Mouse (Mus musculus) midbrain, embryonic 13.5 days (tissue): ENCODE results near the gene Scn2b. TPM values are rescaled to one million over a fixed set of nuclear protein-coding genes. Genes with fewer than 3 reads are reported as not detected.
A peak's percentile ranks its signal among the peaks of the same experiment; 100 is the strongest.

Experiments
- ATAC-seq: fragments of 200-750 bp; cut with Nextera tagmentation; 2 replicates; pipeline ENCODE4 v1.8.0; 2017; ENCODE audit warnings: mild to moderate bottlenecking, moderate TSS enrichment, moderate library complexity
- H3K27ac ChIP-seq: fragments of 300-500 bp; sonication (generic); 2 replicates; pipeline ENCODE4 v1.5.1; 2015; ENCODE audit warnings: inconsistent platforms, mild to moderate bottlenecking, moderate library complexity
- H3K27me3 ChIP-seq: fragments of 300-500 bp; sonication (generic); 2 replicates; pipeline ENCODE4 v1.6.1; 2015; ENCODE audit warnings: mild to moderate bottlenecking, inconsistent platforms
- H3K36me3 ChIP-seq: fragments of 300-500 bp; sonication (generic); 2 replicates; pipeline ENCODE4 v1.6.1; 2015; ENCODE audit warnings: mild to moderate bottlenecking, inconsistent platforms
- H3K4me1 ChIP-seq: fragments of 300-500 bp; sonication (generic); replicated peaks from 2 replicates; pipeline ENCODE4 v1.6.1; 2015; ENCODE audit warnings: inconsistent platforms
- H3K4me2 ChIP-seq: fragments of 300-500 bp; sonication (generic); replicated peaks from 2 replicates; pipeline ENCODE4 v1.6.1; 2015; ENCODE audit warnings: moderate library complexity, mild to moderate bottlenecking, inconsistent platforms
- H3K4me3 ChIP-seq: fragments of 300-500 bp; sonication (generic); replicated peaks from 2 replicates; pipeline ENCODE4 v1.5.1; 2015; ENCODE audit warnings: mild to moderate bottlenecking, inconsistent platforms
- H3K9ac ChIP-seq: fragments of 300-500 bp; sonication (generic); replicated peaks from 2 replicates; pipeline ENCODE4 v1.6.1; 2015; ENCODE audit warnings: mild to moderate bottlenecking, inconsistent platforms
- H3K9me3 ChIP-seq: fragments of 300-500 bp; sonication (generic); 2 replicates; pipeline ENCODE4 v1.6.1; 2016; ENCODE audit warnings: mild to moderate bottlenecking, inconsistent platforms
- WGBS: fragments of 180-500 bp; shearing (Covaris S2); methylation state at CpG from one replicate; pipeline ENCODE4 v1.1.7; 2015; 5-methylcytosine and 5-hydroxymethylcytosine counted together
- polyA plus RNA-seq: library from polyadenylated mRNA; unstranded; fragments of >200 nt; fragmentation: Nextera tagmentation; extraction: Ambion mirVana; gene quantifications from 2 replicates; pipeline ENCODE4 v1.2.1, GENCODE M21; 2015

Scn2b gene
- polyA plus RNA-seq, 1 experiment from 2014 or later, result 6.6 TPM

DNA sequence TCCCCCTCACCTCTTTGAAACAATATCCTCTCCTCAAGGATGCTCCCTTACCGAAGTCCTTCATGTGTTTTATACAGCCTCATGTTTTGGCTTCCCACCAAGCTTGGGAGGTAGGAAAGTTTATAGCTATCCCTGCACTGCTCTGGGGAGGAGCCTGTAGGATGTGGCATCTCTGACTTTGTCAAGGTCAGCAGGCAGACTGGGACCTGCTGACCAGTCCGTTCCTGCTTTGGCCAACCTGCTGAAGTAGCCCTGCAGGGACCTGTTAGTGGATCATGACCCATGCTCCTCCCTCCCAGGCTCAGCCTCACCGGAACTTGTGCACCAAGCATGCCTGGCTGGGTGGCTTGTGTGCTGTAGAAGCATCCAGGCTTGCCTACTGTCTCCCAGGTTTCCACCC, 25.1 kb downstream of the Scn2b start:
- Histone ChIP-seq H3K27me3 (peaks cover 95% of the 10 kb centered on the region), H3K4me2 (no peak overlapping the region), H3K9ac (no peak overlapping the region), H3K9me3 (no peaks in the 10 kb centered on the region), H3K4me1 (peaks cover 23% of the 10 kb centered on the region), H3K36me3 (no peaks in the 10 kb centered on the region), H3K27ac (no peak overlapping the region), H3K4me3 (no peak overlapping the region)
- 70% methylated on average over 3 of the region's 3 CpGs for WGBS
- no peak for ATAC-seq

GRCm38 (mm10) chr9:45145533-45146266, 28.1 kb downstream of the Scn2b start:
- Histone ChIP-seq H3K4me2 (peak overlapping the region; percentile 70), H3K27ac (no peak overlapping the region), H3K36me3 (no peaks in the 10 kb centered on the region), H3K9ac (peak overlapping the region; percentile 59), H3K9me3 (no peaks in the 10 kb centered on the region), H3K27me3 (peaks cover 92% of the 10 kb centered on the region), H3K4me3 (peak overlapping the region; percentile 36), H3K4me1 (peaks cover 8% of the 10 kb centered on the region)
- ATAC-seq, result peak; percentile 66; the same call in 1 of the 2 replicates
- WGBS, result 4% methylated on average over 27 of the region's 27 CpGs

- under 1% methylated on average over 5 of the region's 5 CpGs for WGBS
- Histone ChIP-seq H3K9me3 (no peaks in the 10 kb centered on the region), H3K27me3 (peaks cover 87% of the 10 kb centered on the region), H3K27ac (no peak overlapping the region), H3K36me3 (no peaks in the 10 kb centered on the region), H3K4me1 (peaks cover 8% of the 10 kb centered on the region), H3K4me3 (peak overlapping the region; percentile 36), H3K4me2 (peak overlapping the region; percentile 70), H3K9ac (peak overlapping the region; percentile 59)
- peak; percentile 3; the same call in 1 of the 2 replicates for ATAC-seq
These were observed 28.6 kb downstream of the Scn2b start for GRCm38 (mm10) chr9:45146267-45146597.

DNA sequence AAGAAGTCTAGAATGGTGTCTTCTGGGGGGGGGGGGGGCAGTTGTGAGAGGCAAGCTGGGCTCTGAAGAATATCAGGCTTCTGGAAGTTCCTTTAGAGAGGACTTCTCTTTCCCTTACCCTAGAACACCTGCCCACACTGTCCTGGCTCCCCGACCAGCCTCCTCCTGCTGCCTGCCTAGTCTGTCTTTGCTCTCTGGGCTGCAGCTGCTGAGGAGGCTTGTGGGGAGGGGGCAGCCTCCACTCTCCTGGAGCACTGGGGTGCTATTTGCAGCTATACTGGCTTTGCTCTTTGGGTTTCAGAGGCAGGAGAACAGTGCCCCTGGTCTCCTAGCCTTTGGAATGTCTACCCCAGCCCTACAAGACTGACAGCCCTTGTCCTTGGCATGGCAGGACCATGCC, 33.4 kb downstream of the Scn2b start:
- H3K27me3 ChIP-seq, result peaks cover 45% of the 10 kb centered on the region
- no peak overlapping the region for H3K4me2 ChIP-seq
- H3K27ac ChIP-seq, result no peak overlapping the region
- ATAC-seq, result no peak
- H3K36me3 ChIP-seq, result no peaks in the 10 kb centered on the region
- 82% methylated on average over 1 of the region's 1 CpGs for WGBS
- peaks cover 3% of the 10 kb centered on the region for H3K4me1 ChIP-seq
- H3K9ac ChIP-seq, result no peak overlapping the region
- no peaks in the 10 kb centered on the region for H3K9me3 ChIP-seq
- no peak overlapping the region for H3K4me3 ChIP-seq

DNA sequence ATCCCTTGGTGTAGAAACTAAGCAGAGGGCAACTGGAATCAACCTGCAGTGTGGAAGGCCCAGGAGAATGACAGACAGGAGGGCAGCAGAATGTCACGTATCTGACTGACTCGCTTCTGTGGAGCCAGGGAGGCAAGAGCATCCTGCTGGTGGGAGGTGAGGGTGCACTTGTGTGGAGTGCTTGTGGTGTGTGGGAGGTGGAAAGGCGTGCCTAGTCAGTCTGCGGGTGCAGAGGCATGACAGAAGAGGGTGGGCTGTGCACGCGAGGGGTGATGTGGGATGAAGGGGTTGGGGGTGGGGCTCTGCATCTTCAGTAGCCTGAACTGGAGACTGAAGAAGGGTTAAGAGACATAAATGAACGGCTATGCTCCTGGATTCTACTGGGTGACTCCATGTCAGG, 35.8 kb downstream of the Scn2b start:
- Histone ChIP-seq H3K9me3 (no peaks in the 10 kb centered on the region), H3K4me1 (no peaks in the 10 kb centered on the region), H3K36me3 (no peaks in the 10 kb centered on the region), H3K9ac (no peak overlapping the region), H3K27ac (no peak overlapping the region), H3K27me3 (peaks cover 25% of the 10 kb centered on the region), H3K4me2 (no peak overlapping the region), H3K4me3 (no peak overlapping the region)
- 78% methylated on average over 7 of the region's 7 CpGs for WGBS
- no peak for ATAC-seq

DNA sequence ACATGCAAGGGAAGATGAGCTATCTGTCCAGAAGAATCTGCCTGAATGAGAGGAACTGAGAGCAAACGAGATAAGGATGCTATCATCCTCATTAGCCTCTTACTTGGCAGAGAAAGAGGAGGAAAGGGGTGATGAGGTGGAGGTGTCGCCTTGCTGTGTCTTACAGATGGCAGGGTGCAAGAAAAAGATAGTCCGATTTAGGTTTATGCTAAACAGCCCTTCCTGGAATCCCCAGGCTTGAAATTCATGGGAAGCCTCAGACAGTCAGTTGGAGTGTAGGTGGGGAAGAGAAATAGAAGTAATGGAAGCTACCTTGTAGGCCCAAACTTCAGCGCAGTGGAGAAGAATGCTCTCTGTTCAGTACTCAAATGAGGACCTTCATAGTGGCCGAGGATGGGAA, 50.3 kb downstream of the Scn2b start:
- Histone ChIP-seq H3K27me3 (no peaks in the 10 kb centered on the region), H3K36me3 (no peaks in the 10 kb centered on the region), H3K4me3 (no peak overlapping the region), H3K9ac (no peak overlapping the region), H3K4me2 (no peak overlapping the region), H3K4me1 (no peaks in the 10 kb centered on the region), H3K27ac (no peak overlapping the region), H3K9me3 (no peaks in the 10 kb centered on the region)
- WGBS, result 82% methylated on average over 5 of the region's 5 CpGs
- no peak for ATAC-seq

DNA sequence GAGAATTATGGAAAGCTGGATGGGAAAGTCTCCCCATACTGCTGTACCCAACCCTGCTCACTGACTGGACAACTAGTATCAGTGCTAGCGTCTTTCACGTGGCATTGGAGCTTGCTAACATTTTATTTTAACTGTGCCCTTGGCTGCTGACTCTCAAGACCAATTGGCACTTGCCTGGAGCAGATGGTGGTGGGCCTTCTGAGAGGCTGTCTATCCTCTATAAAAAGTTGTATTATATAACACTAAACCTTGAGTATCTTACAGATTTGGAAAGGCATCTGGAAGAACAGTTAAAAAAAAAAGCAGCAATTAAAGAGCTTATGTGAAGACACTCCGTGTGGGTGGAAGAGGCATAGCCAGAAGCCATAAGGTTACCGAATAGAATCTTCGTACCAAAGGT, 52.6 kb downstream of the Scn2b start:
- 88% methylated on average over 5 of the region's 5 CpGs for WGBS
- Histone ChIP-seq H3K36me3 (no peaks in the 10 kb centered on the region), H3K27me3 (no peaks in the 10 kb centered on the region)

DNA sequence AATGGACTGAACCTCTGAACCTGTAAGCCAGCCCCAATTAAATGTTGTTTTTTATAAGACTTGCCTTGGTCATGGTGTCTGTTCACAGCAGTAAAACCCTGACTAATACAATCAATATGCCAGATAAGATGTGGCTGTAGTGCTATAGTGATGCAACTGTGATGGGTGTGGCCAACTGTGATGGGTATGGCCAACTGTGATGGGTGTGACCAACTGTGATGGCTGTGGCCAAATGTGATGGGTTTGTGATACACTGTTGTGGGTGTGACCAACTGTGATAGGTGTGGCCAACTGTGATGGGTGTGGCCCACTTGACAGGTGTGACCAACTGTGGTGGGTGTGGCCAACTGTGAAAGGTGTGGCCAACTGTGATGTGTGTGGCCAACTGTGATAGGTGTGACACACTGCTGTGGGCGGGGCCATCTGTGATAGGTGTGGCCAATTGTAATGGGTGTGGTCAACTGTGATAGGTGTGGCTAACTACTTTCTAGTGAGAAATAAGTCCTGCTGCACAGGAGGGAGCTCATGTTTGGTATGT, 53.6 kb downstream of the Scn2b start:
- H3K9me3 ChIP-seq, result no peaks in the 10 kb centered on the region
- H3K27ac ChIP-seq, result no peak overlapping the region
- no peak for ATAC-seq
- no peaks in the 10 kb centered on the region for H3K36me3 ChIP-seq
- H3K4me1 ChIP-seq, result no peaks in the 10 kb centered on the region
- H3K9ac ChIP-seq, result no peak overlapping the region
- no peak overlapping the region for H3K4me3 ChIP-seq
- H3K4me2 ChIP-seq, result no peak overlapping the region
- H3K27me3 ChIP-seq, result no peaks in the 10 kb centered on the region
- WGBS, result 82% methylated on average over 1 of the region's 1 CpGs

More for the DNA sequence above, 52.6 kb downstream of the Scn2b start:
- Histone ChIP-seq H3K9me3 (no peaks in the 10 kb centered on the region), H3K27ac (no peak overlapping the region), H3K4me1 (no peaks in the 10 kb centered on the region), H3K9ac (no peak overlapping the region), H3K4me2 (no peak overlapping the region), H3K4me3 (no peak overlapping the region)
- no peak for ATAC-seq

DNA sequence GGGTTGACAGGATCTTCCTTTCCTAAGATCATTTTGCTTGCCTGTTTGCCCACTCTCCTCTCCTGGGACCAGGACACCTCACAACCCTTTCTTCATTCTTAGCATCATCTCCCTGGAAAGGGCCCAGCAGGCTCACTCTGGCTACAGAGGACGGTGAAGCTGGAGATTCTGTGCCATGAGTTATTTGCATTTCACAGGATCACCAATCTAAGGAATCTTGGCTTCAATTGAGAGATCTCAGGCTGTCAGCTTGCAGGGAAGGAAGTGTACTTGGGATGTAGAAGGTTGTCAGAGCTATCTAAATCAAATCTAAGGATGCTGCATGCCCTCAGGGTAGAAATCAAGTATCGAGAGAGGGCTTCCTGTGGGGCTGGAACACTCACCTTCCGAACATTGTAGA, 55.9 kb downstream of the Scn2b start:
- Histone ChIP-seq H3K9me3 (no peaks in the 10 kb centered on the region), H3K27ac (no peak overlapping the region), H3K4me3 (no peak overlapping the region), H3K9ac (no peak overlapping the region), H3K27me3 (no peaks in the 10 kb centered on the region), H3K4me2 (no peak overlapping the region), H3K36me3 (no peaks in the 10 kb centered on the region), H3K4me1 (no peaks in the 10 kb centered on the region)
- ATAC-seq, result no peak
- WGBS, result 74% methylated on average over 3 of the region's 3 CpGs

DNA sequence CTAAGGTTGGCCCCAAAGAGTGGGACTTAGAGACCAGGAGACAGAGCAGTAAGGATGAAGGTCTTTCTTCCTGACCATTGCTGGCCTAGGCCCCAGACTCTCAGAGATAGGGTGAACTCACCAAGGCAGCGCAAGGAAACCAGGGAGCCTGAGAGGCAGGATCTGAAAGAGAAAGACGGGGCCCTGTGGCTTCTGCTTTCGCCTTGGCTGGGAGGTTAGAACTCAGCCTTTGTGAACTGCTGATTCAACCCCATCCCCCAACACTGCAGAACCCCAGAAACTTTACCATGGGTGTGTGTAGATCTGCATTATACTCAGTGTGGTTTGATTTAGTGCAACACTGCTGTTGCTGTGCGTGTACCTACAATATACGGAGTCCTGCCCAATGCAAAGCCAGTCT, 61.7 kb downstream of the Scn2b start:
- H3K27ac ChIP-seq, result no peak overlapping the region
- no peak overlapping the region for H3K9ac ChIP-seq
- no peaks in the 10 kb centered on the region for H3K36me3 ChIP-seq
- no peak overlapping the region for H3K4me2 ChIP-seq
- WGBS, result 87% methylated on average over 5 of the region's 5 CpGs
- no peaks in the 10 kb centered on the region for H3K27me3 ChIP-seq
- H3K4me3 ChIP-seq, result no peak overlapping the region
- no peaks in the 10 kb centered on the region for H3K4me1 ChIP-seq
- no peaks in the 10 kb centered on the region for H3K9me3 ChIP-seq
- no peak for ATAC-seq
